9 mouse cellular contexts compared by ENCODE assay signal in genomic region chr11:83785366-83785765, GRCm38 (mm10). TPM values are rescaled to one million over a fixed set of nuclear protein-coding genes. Genes with fewer than 3 reads are reported as not detected.
DNase-seq lines count a peak whose midpoint lies in the region; ATAC-seq and TF ChIP-seq lines count a peak whose summit lies in the region.
"Had no signal": no experiment of that assay in that cellular context is flagged by ENCODE, and none has a peak within 500 bp of the region (broad histone marks: within the 10 kb centered on the region; RNA-seq: fewer than 3 reads in every experiment).

No protein-coding gene starts in this region.

- no peak for TF ChIP-seq POLR2A in spleen, adult 2 months (IDR thresholded peaks at IDR 0.05; ENCODE audit: low read depth, low read length)

- DNase-seq in spleen, adult 2 months (ENCODE audit: low read depth in 1 of 2, low spot score in 2 of 2): peak; percentile 38 to 42
- no peak for DNase-seq in spleen, adult 12 weeks (ENCODE audit: low spot score)
- peak; percentile 45 for DNase-seq in adrenal gland, adult 2 months
- DNase-seq in embryonic facial prominence, embryonic 11.5 days (ENCODE audit: low spot score): peak; percentile 87
- peak; percentile 50 for DNase-seq in hindlimb bud, embryonic 11.5 days (ENCODE audit: extremely low spot score, low read depth, low spot score)
- DNase-seq in left cerebral cortex, postnatal 10 days (ENCODE audit: extremely low spot score in 1 of 2, low spot score in 2 of 2): peak; percentile 48 to 51
- peak; percentile 88 for DNase-seq in midbrain, embryonic 14.5 days

- no peak overlapping the region for H3K27ac ChIP-seq in spleen, adult 2 months (ENCODE audit: insufficient read depth, low read length)
- no peak overlapping the region for H3K27ac ChIP-seq in embryonic facial prominence, embryonic 11.5 days (replicated peaks; ENCODE audit: low read depth, low read length)
- no peak overlapping the region for H3K27ac ChIP-seq in midbrain, embryonic 14.5 days (replicated peaks; ENCODE audit: low read depth, low read length)
- H3K27ac ChIP-seq: heart, embryonic 15.5 days had no signal

- no peak overlapping the region for H3K9ac ChIP-seq in embryonic facial prominence, embryonic 11.5 days (replicated peaks; ENCODE audit: low read length)
- H3K9ac ChIP-seq in midbrain, embryonic 14.5 days (replicated peaks; ENCODE audit: low read length): no peak overlapping the region
- H3K9ac ChIP-seq: heart, embryonic 15.5 days had no signal

- H3K27me3 ChIP-seq in spleen, adult 2 months (ENCODE audit: control insufficient read depth, insufficient read depth, low read length): no peaks in the 10 kb centered on the region
- H3K27me3 ChIP-seq in embryonic facial prominence, embryonic 11.5 days (ENCODE audit: control insufficient read depth, insufficient read depth, low read length): no peaks in the 10 kb centered on the region
- no peaks in the 10 kb centered on the region for H3K27me3 ChIP-seq in midbrain, embryonic 14.5 days (ENCODE audit: control insufficient read depth, insufficient read depth, low read length)
- H3K27me3 ChIP-seq: heart, embryonic 15.5 days had no signal

- WGBS in spleen, adult 2 months: 13% methylated on average over 2 of the region's 2 CpGs
- 15% methylated on average over 2 of the region's 2 CpGs for WGBS in embryonic facial prominence, embryonic 11.5 days
- 10% methylated on average over 2 of the region's 2 CpGs for WGBS in midbrain, embryonic 14.5 days

- H3K4me1 ChIP-seq in spleen, adult 2 months (ENCODE audit: control insufficient read depth, insufficient read depth, insufficient read length): no peaks in the 10 kb centered on the region; the same call in 1 of the 2 replicates
- no peaks in the 10 kb centered on the region for H3K4me1 ChIP-seq in embryonic facial prominence, embryonic 11.5 days (ENCODE audit: control insufficient read depth, insufficient read depth, low read length)
- H3K4me1 ChIP-seq in midbrain, embryonic 14.5 days (ENCODE audit: control insufficient read depth, insufficient read depth, low read length): no peaks in the 10 kb centered on the region

- peak; percentile 42; the same call in 1 of the 2 replicates for TF ChIP-seq CTCF in spleen, adult 2 months (IDR thresholded peaks at IDR 0.05; ENCODE audit: extremely low read depth, insufficient read depth, insufficient read length, insufficient replicate concordance)

- H3K36me3 ChIP-seq in spleen, adult 2 months (ENCODE audit: control insufficient read depth, insufficient read depth, low read length): peaks cover 16% of the 10 kb centered on the region
- H3K36me3 ChIP-seq in embryonic facial prominence, embryonic 11.5 days (replicated peaks; ENCODE audit: control insufficient read depth, insufficient read depth, low read depth, low read length): peaks cover 8% of the 10 kb centered on the region
- H3K36me3 ChIP-seq in midbrain, embryonic 14.5 days (ENCODE audit: control insufficient read depth, insufficient read depth, low read length): peaks cover 37% of the 10 kb centered on the region

- intact Hi-C loops in left cerebral cortex, postnatal 10 days (cut with DNase I): loop anchor here (2.0 to 10.0 kb wide), 2 partner anchors 149 to 319 kb away; no protein-coding TSS in a partner anchor

- no peaks in the 10 kb centered on the region for H3K9me3 ChIP-seq in embryonic facial prominence, embryonic 11.5 days (replicated peaks; ENCODE audit: control insufficient read depth, low read length)
- H3K9me3 ChIP-seq in midbrain, embryonic 14.5 days (ENCODE audit: control insufficient read depth, low read length): no peaks in the 10 kb centered on the region
- H3K9me3 ChIP-seq: heart, embryonic 15.5 days had no signal

- no peak for ATAC-seq in embryonic facial prominence, embryonic 11.5 days (replicated peaks; ENCODE audit: insufficient number of reproducible peaks, low FRiP score, low TSS enrichment, low read depth)
- ATAC-seq in midbrain, embryonic 14.5 days (ENCODE audit: low FRiP score, low TSS enrichment): no peak
- no peak for ATAC-seq in inflammation-experienced regulatory T-cells, adult 6 months

- no peak overlapping the region for H3K4me2 ChIP-seq in embryonic facial prominence, embryonic 11.5 days (ENCODE audit: low read depth, low read length)
- H3K4me2 ChIP-seq in midbrain, embryonic 14.5 days (ENCODE audit: low read length): no peak overlapping the region
- H3K4me2 ChIP-seq: heart, embryonic 15.5 days had no signal

- H3K4me3 ChIP-seq in spleen, adult 2 months (ENCODE audit: extremely low read depth, insufficient read depth, insufficient read length): no peak overlapping the region
- H3K4me3 ChIP-seq in embryonic facial prominence, embryonic 11.5 days (ENCODE audit: low read depth, low read length): no peak overlapping the region
- no peak overlapping the region for H3K4me3 ChIP-seq in midbrain, embryonic 14.5 days (replicated peaks; ENCODE audit: low read depth, low read length)
- H3K4me3 ChIP-seq: heart, embryonic 15.5 days had no signal

RNA-seq across cellular contexts. Expression of gene Heatr6, which starts 31.9 kb away (rescaled TPM):
- polyA plus RNA-seq in spleen, adult 2 months (2012; rRNA removed): 18.2 and 26.6 TPM in 2 replicates
- total RNA-seq in adrenal gland, adult 2 months (2021): 10 to 100 TPM; 11.8 to 12.6 TPM
- polyA plus RNA-seq in adrenal gland, adult 2 months (2012; rRNA removed): 21.3 and 22.7 TPM in 2 replicates
- 21.6 and 22.3 TPM in 2 replicates for polyA plus RNA-seq in embryonic facial prominence, embryonic 11.5 days (2014; fragmentation: Nextera tagmentation; extraction: Ambion mirVana)
- total RNA-seq in left cerebral cortex, postnatal 10 days (2021): 10 to 100 TPM; 17.9 to 18.9 TPM
- 36.6 and 37.2 TPM in 2 replicates for polyA plus RNA-seq in midbrain, embryonic 14.5 days (2014; fragmentation: Nextera tagmentation; extraction: Ambion mirVana)
- 10 to 100 TPM; 28.7 to 42.7 (median 36.0) TPM for polyA plus RNA-seq in inflammation-experienced regulatory T-cells, adult 6 months (2017; shearing (Covaris generic))

RNA-seq across cellular contexts. Expression of gene Wfdc21, which starts 38.6 kb away (rescaled TPM):
- 17.1 and 20.6 TPM in 2 replicates for polyA plus RNA-seq in spleen, adult 2 months (2012; rRNA removed)
- 1 to 10 TPM in 1 of 2 experiments, not detected in 1; 1.0 TPM for total RNA-seq in adrenal gland, adult 2 months (2021)
- polyA plus RNA-seq in adrenal gland, adult 2 months (2012; rRNA removed): 5.2 and 5.8 TPM in 2 replicates
- polyA plus RNA-seq in embryonic facial prominence, embryonic 11.5 days (2014; fragmentation: Nextera tagmentation; extraction: Ambion mirVana): 0.57 TPM in 1 of 2 replicates, not detected in the other
- total RNA-seq in left cerebral cortex, postnatal 10 days (2021): not detected
- polyA plus RNA-seq in midbrain, embryonic 14.5 days (2014; fragmentation: Nextera tagmentation; extraction: Ambion mirVana): not detected in 2 replicates
- polyA plus RNA-seq in inflammation-experienced regulatory T-cells, adult 6 months (2017; shearing (Covaris generic)): not detected
